Mouse (Mus musculus) embryonic fibroblast, embryonic 13.5 days (primary cell): ENCODE results near the gene Ralgps1. TPM values are rescaled to one million over a fixed set of nuclear protein-coding genes. Genes with fewer than 3 reads are reported as not detected.
A peak's percentile ranks its signal among the peaks of the same experiment; 100 is the strongest.

Experiments
- H3K27ac ChIP-seq: 2 replicates; pipeline ENCODE4 v1.5.1; 2012; ENCODE audit warnings: low read length, control low read depth, inconsistent platforms; ENCODE audit not compliant: insufficient read depth
- H3K4me1 ChIP-seq: 2 replicates; pipeline ENCODE4 v1.6.1; 2011; ENCODE audit warnings: low read length; ENCODE audit not compliant: control insufficient read depth, insufficient read depth
- H3K4me3 ChIP-seq: 2 replicates; pipeline ENCODE4 v1.5.1; 2011; ENCODE audit warnings: mild to moderate bottlenecking, control low read depth, low read length; ENCODE audit not compliant: insufficient read depth
- CTCF ChIP-seq: IDR thresholded peaks from 2 replicates; pipeline ENCODE4 v1.5.1; 2011; ENCODE audit warnings: mild to moderate bottlenecking, control low read depth, low read length, moderate library complexity, borderline replicate concordance; ENCODE audit not compliant: insufficient read depth
- POLR2A ChIP-seq: IDR thresholded peaks from 2 replicates; pipeline ENCODE4 v1.6.1; 2011; ENCODE audit warnings: low read depth, mild to moderate bottlenecking, control low read depth, low read length, moderate library complexity
- polyA plus RNA-seq: library from polyadenylated mRNA; stranded (reverse); fragments of >200 nt; gene quantifications from 2 replicates; pipeline ENCODE4 v1.2.4, GENCODE M21; 2011; ENCODE audit warnings: low read depth; ENCODE audit not compliant: missing spikeins, insufficient read length

Ralgps1 gene
- polyA plus RNA-seq, 1 experiment, result 4.0 TPM

- TF ChIP-seq POLR2A (no peak), CTCF (no peak)
- H3K4me3 ChIP-seq, result no peak overlapping the region
- no peak overlapping the region for H3K27ac ChIP-seq
- H3K4me1 ChIP-seq, result no peaks in the 10 kb centered on the region
Measured at GRCm38 (mm10) chr2:33232782-33233570, 138.3 kb downstream of the Ralgps1 start.

GRCm38 (mm10) chr2:33231788-33232187 is 139.5 kb downstream of the Ralgps1 start:
- no peak for TF ChIP-seq POLR2A
- no peak for TF ChIP-seq CTCF
- no peak overlapping the region for H3K4me3 ChIP-seq
- H3K27ac ChIP-seq, result no peak overlapping the region
- H3K4me1 ChIP-seq, result no peaks in the 10 kb centered on the region

- Histone ChIP-seq H3K27ac (no peak overlapping the region), H3K4me3 (no peak overlapping the region), H3K4me1 (no peaks in the 10 kb centered on the region)
- TF ChIP-seq CTCF (no peak), POLR2A (no peak)
Measured at GRCm38 (mm10) chr2:33230701-33231100, 140.6 kb downstream of the Ralgps1 start.

GRCm38 (mm10) chr2:33228551-33228950 is 142.7 kb downstream of the Ralgps1 start:
- H3K4me1 ChIP-seq, result peaks cover 5% of the 10 kb centered on the region
- no peak overlapping the region for H3K4me3 ChIP-seq
- H3K27ac ChIP-seq, result no peak overlapping the region
- TF ChIP-seq POLR2A (no peak), CTCF (no peak)

- Histone ChIP-seq H3K27ac (no peak overlapping the region), H3K4me1 (peaks cover 5% of the 10 kb centered on the region), H3K4me3 (no peak overlapping the region)
- TF ChIP-seq POLR2A (no peak), CTCF (no peak)
Measured at GRCm38 (mm10) chr2:33228077-33228476, 143.2 kb downstream of the Ralgps1 start.

- no peak overlapping the region for H3K4me3 ChIP-seq
- TF ChIP-seq CTCF (no peak), POLR2A (no peak)
- no peak overlapping the region for H3K27ac ChIP-seq
- peaks cover 13% of the 10 kb centered on the region for H3K4me1 ChIP-seq
Measured at GRCm38 (mm10) chr2:33225921-33226320, 145.4 kb downstream of the Ralgps1 start.

- Histone ChIP-seq H3K4me3 (no peak overlapping the region), H3K4me1 (peaks cover 26% of the 10 kb centered on the region), H3K27ac (peak overlapping the region; percentile 1; the same call in 1 of the 2 replicates)
- TF ChIP-seq CTCF (no peak), POLR2A (no peak)
Measured at GRCm38 (mm10) chr2:33223656-33224358, 147.5 kb downstream of the Ralgps1 start.

GRCm38 (mm10) chr2:33222480-33222879 is 148.8 kb downstream of the Ralgps1 start:
- Histone ChIP-seq H3K27ac (no peak overlapping the region), H3K4me1 (peaks cover 26% of the 10 kb centered on the region)
- no peak for TF ChIP-seq CTCF
- TF ChIP-seq POLR2A, result no peak

GRCm38 (mm10) chr2:33221339-33221900 is 149.9 kb downstream of the Ralgps1 start:
- Histone ChIP-seq H3K4me3 (no peak overlapping the region), H3K4me1 (peaks cover 26% of the 10 kb centered on the region), H3K27ac (peak overlapping the region; percentile 63; the same call in 1 of the 2 replicates)
- TF ChIP-seq POLR2A (no peak), CTCF (no peak)

More at GRCm38 (mm10) chr2:33222480-33222879, 148.8 kb downstream of the Ralgps1 start:
- no peak overlapping the region for H3K4me3 ChIP-seq
